ENCODE assay signal across 17 mouse cellular contexts in genomic region chr2:181589011-181589731, GRCm38 (mm10). TPM values are rescaled to one million over a fixed set of nuclear protein-coding genes. Genes with fewer than 3 reads are reported as not detected.
DNase-seq lines count a peak whose midpoint lies in the region; TF ChIP-seq lines count a peak whose summit lies in the region.
"Had no signal": no experiment of that assay in that cellular context is flagged by ENCODE, and none has a peak within 500 bp of the region (broad histone marks: within the 10 kb centered on the region; RNA-seq: fewer than 3 reads in every experiment).

No protein-coding gene starts in this region.

- TF ChIP-seq CTCF in cerebellum, adult 2 months (IDR thresholded peaks at IDR 0.05; ENCODE audit: borderline replicate concordance, insufficient read depth, low read depth, low read length) = no peak

- peaks cover 27% of the 10 kb centered on the region for H3K4me1 ChIP-seq in cerebellum, adult 2 months (ENCODE audit: control insufficient read depth, insufficient read depth, low read length)

- peak overlapping the region; percentile 27; the same call in 1 of the 2 replicates for H3K27ac ChIP-seq in cerebellum, adult 2 months (ENCODE audit: insufficient read depth, low read length)
- H3K27ac ChIP-seq: forebrain, embryonic 12.5 days; gastrocnemius, adult 2 months; hindbrain, postnatal 0 days; neural tube, embryonic 13.5 days; stomach, postnatal 0 days had no signal

- DNase-seq in cerebellum, adult 2 months = peak; percentile 45 to 63
- DNase-seq in cerebellum, adult 8-10 months = no peak
- DNase-seq in gastrocnemius, postnatal 4 days (ENCODE audit: low spot score in 2 of 2) = peak; percentile 8 to 15
- DNase-seq in gastrocnemius, adult 18-20 months (ENCODE audit: low spot score) = no peak
- DNase-seq in layer of hippocampus, adult 9-11 months = peak; percentile 21
- no peak for DNase-seq in layer of hippocampus, adult 9-10 months (ENCODE audit: low spot score)
- no peak for DNase-seq in retina, embryonic 14.5 days (ENCODE audit: low spot score)
- DNase-seq: adrenal gland, postnatal 36 days; gastrocnemius, adult 2 months; kidney, adult 11 months; layer of hippocampus, postnatal 36 days had no signal

- 48% methylated on average over 10 of the region's 10 CpGs for WGBS in cerebellum, adult 2 months

- no peak overlapping the region for H3K4me3 ChIP-seq in cerebellum, adult 2 months (replicated peaks; ENCODE audit: insufficient read depth, low read depth, low read length)
- H3K4me3 ChIP-seq: forebrain, embryonic 12.5 days; gastrocnemius, adult 2 months; heart, embryonic 12.5 days; myocyte; neural tube, embryonic 13.5 days had no signal

- H3K27me3 ChIP-seq in cerebellum, adult 2 months (ENCODE audit: control insufficient read depth, insufficient read depth, low read length) = no peaks in the 10 kb centered on the region
- H3K27me3 ChIP-seq: forebrain, embryonic 12.5 days; heart, embryonic 12.5 days; neural tube, embryonic 13.5 days had no signal

- TF ChIP-seq POLR2A in cerebellum, adult 2 months (IDR thresholded peaks at IDR 0.05; ENCODE audit: borderline replicate concordance, insufficient read depth, low read length) = no peak

RNA-seq across cellular contexts. Expression of gene Prpf6, which starts 2.5 kb away (rescaled TPM):
- polyA plus RNA-seq in cerebellum, adult 2 months (2012; rRNA removed) = 44.2 and 44.6 TPM in 2 replicates
- 10 to 100 TPM; 41.9 to 43.9 TPM for total RNA-seq in gastrocnemius, postnatal 4 days (2021)
- 10 to 100 TPM; 30.8 to 34.2 TPM for total RNA-seq in gastrocnemius, adult 18-20 months (2021)

RNA-seq across cellular contexts. Expression of gene Zfp512b, which starts 3.4 kb away (rescaled TPM):
- 55.5 and 55.6 TPM in 2 replicates for polyA plus RNA-seq in cerebellum, adult 2 months (2012; rRNA removed)
- total RNA-seq in gastrocnemius, postnatal 4 days (2021) = 10 to 100 TPM; 49.8 to 51.4 TPM
- total RNA-seq in gastrocnemius, adult 18-20 months (2021) = 10 to 100 TPM; 13.5 to 18.0 TPM

RNA-seq across cellular contexts. Expression of gene Uckl1, which starts 4.5 kb away (rescaled TPM):
- polyA plus RNA-seq in cerebellum, adult 2 months (2012; rRNA removed) = 142 and 149 TPM in 2 replicates
- 10 to 100 TPM; 40.2 to 49.9 TPM for total RNA-seq in gastrocnemius, postnatal 4 days (2021)
- 10 to 100 TPM; 23.2 to 23.4 TPM for total RNA-seq in gastrocnemius, adult 18-20 months (2021)

RNA-seq across cellular contexts. Expression of gene Samd10, which starts 9.8 kb away (rescaled TPM):
- polyA plus RNA-seq in cerebellum, adult 2 months (2012; rRNA removed) = 61.0 and 62.2 TPM in 2 replicates
- 1 to 10 TPM; 1.7 to 1.9 TPM for total RNA-seq in gastrocnemius, postnatal 4 days (2021)
- total RNA-seq in gastrocnemius, adult 18-20 months (2021) = 1 to 10 TPM; 1.3 to 3.2 TPM

Comparison
In these comparisons a context has a peak if more than half of its experiments do, and no peak if none do; other contexts are left out.
1. DNase-seq: peak in cerebellum, adult 2 months (2 of 2), gastrocnemius, postnatal 4 days (2 of 2) and layer of hippocampus, adult 9-11 months (single experiment); none in cerebellum, adult 8-10 months (single experiment), gastrocnemius, adult 18-20 months (single experiment), layer of hippocampus, adult 9-10 months (single experiment) and retina, embryonic 14.5 days (single experiment).